Mouse (Mus musculus): ENCODE measurements around the gene Acvr1.

DNA sequence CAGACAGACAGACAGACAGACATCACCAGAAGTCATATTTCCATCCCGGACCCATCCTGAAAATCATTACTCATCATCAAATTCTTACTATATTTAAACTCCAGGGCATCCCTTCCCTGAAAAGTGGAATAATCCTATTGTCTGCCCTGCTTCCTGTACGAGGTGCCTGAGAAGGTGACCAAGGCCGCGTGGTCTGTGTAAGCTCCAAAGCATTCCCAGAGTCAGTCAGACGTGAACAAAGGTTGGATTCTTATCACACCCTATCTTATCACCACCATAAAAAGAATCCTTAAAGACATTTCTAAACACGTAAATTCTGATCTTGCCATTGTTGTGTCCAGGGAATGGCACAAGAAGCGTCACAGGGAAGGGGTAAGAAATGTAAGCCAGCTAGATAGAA is 18.0 kb downstream of the Acvr1 start:
- TF ChIP-seq CTCF (IDR thresholded peaks at IDR 0.05; ENCODE audit: low read depth, low read length) (no peak), TAL1 (conservative IDR thresholded peaks at IDR 0.05; ENCODE audit: low read depth, low read length) (no peak), POLR2AphosphoS5 (IDR thresholded peaks at IDR 0.05; ENCODE audit: insufficient replicate concordance, low read depth, low read length) (no peak), GATA2 (IDR thresholded peaks at IDR 0.05; ENCODE audit: borderline replicate concordance, low read depth, low read length) (no peak)

All from G1E (cell line).